Mouse (Mus musculus): ENCODE results near the gene Cend1. TPM values are rescaled to one million over a fixed set of nuclear protein-coding genes. Genes with fewer than 3 reads are reported as not detected.

Cend1 gene
- polyA plus RNA-seq (2015; fragmentation: Illumina TruSeq; extraction: RNeasy Lipid Tissue Mini Kit (QIAGEN cat#74804); ENCODE audit: insufficient read depth, low read depth, low replicate concordance) = 0.98 TPM

GRCm38 (mm10) chr7:141429310-141429709, at the start of gene Cend1:
Gene Cend1, minus strand, starts transcription at chr7:141429491.

GRCm38 (mm10) chr7:141475011-141475804, 45.9 kb upstream of the Cend1 start, which contains the start of the genes Polr2l and Tspan4:
Gene Polr2l, minus strand, starts transcription at chr7:141475132.
Gene Tspan4, plus strand, starts transcription at chr7:141475240.

GRCm38 (mm10) chr7:141467230-141468030, 38.1 kb upstream of the Cend1 start, which contains the start of gene Cd151:
Gene Cd151, plus strand, starts transcription at chr7:141467392.

GRCm38 (mm10) chr7:141460391-141461113, 31.3 kb upstream of the Cend1 start, which contains the start of gene Cracr2b:
Gene Cracr2b, plus strand, starts transcription at chr7:141461094.

GRCm38 (mm10) chr7:141454967-141455551, 25.8 kb upstream of the Cend1 start, which contains the start of gene Pnpla2:
Gene Pnpla2, plus strand, starts transcription at chr7:141455198.

GRCm38 (mm10) chr7:141447110-141447991, 18.1 kb upstream of the Cend1 start, which contains the start of gene Rplp2:
Gene Rplp2, plus strand, starts transcription at chr7:141447370.

GRCm38 (mm10) chr7:141443828-141444237, 14.5 kb upstream of the Cend1 start, which contains the start of gene Pidd1:
Gene Pidd1, minus strand, starts transcription at chr7:141444025.

GRCm38 (mm10) chr7:141437178-141438120, 8.2 kb upstream of the Cend1 start, which contains the start of gene Slc25a22:
Gene Slc25a22, minus strand, starts transcription at chr7:141437892.

GRCm38 (mm10) chr7:141413809-141414584, 15.3 kb downstream of the Cend1 start, which contains the start of gene Gatd1:
Gene Gatd1, minus strand, starts transcription at chr7:141414136.

GRCm38 (mm10) chr7:141391625-141392551, 37.4 kb downstream of the Cend1 start, which contains the start of gene Taldo1:
Gene Taldo1, plus strand, starts transcription at chr7:141392199.

Other genes with a start within 250 kb of the Cend1 start
- 22.7 TPM for gene Hras, start 235.5 kb downstream of the Cend1 start, polyA plus RNA-seq (2015; fragmentation: Illumina TruSeq; extraction: RNeasy Lipid Tissue Mini Kit (QIAGEN cat#74804); ENCODE audit: insufficient read depth, low read depth, low replicate concordance)
- gene Lrrc56, start 235.3 kb downstream of the Cend1 start, polyA plus RNA-seq (2015; fragmentation: Illumina TruSeq; extraction: RNeasy Lipid Tissue Mini Kit (QIAGEN cat#74804); ENCODE audit: insufficient read depth, low read depth, low replicate concordance) = 1.4 TPM
- 5.9 TPM for gene Lmntd2, start 215.4 kb downstream of the Cend1 start, polyA plus RNA-seq (2015; fragmentation: Illumina TruSeq; extraction: RNeasy Lipid Tissue Mini Kit (QIAGEN cat#74804); ENCODE audit: insufficient read depth, low read depth, low replicate concordance)
- gene Rassf7, start 213.6 kb downstream of the Cend1 start, polyA plus RNA-seq (2015; fragmentation: Illumina TruSeq; extraction: RNeasy Lipid Tissue Mini Kit (QIAGEN cat#74804); ENCODE audit: insufficient read depth, low read depth, low replicate concordance) = 12.7 TPM
- 31.0 TPM for gene Phrf1, start 200.7 kb downstream of the Cend1 start, polyA plus RNA-seq (2015; fragmentation: Illumina TruSeq; extraction: RNeasy Lipid Tissue Mini Kit (QIAGEN cat#74804); ENCODE audit: insufficient read depth, low read depth, low replicate concordance)
- 8.0 TPM for gene Irf7, start 163.0 kb downstream of the Cend1 start, polyA plus RNA-seq (2015; fragmentation: Illumina TruSeq; extraction: RNeasy Lipid Tissue Mini Kit (QIAGEN cat#74804); ENCODE audit: insufficient read depth, low read depth, low replicate concordance)
- not detected for gene Cdhr5, start 152.7 kb downstream of the Cend1 start, polyA plus RNA-seq (2015; fragmentation: Illumina TruSeq; extraction: RNeasy Lipid Tissue Mini Kit (QIAGEN cat#74804); ENCODE audit: insufficient read depth, low read depth, low replicate concordance)
- not detected for gene Sct, start 150.4 kb downstream of the Cend1 start, polyA plus RNA-seq (2015; fragmentation: Illumina TruSeq; extraction: RNeasy Lipid Tissue Mini Kit (QIAGEN cat#74804); ENCODE audit: insufficient read depth, low read depth, low replicate concordance)
- gene Drd4, start 137.5 kb downstream of the Cend1 start, polyA plus RNA-seq (2015; fragmentation: Illumina TruSeq; extraction: RNeasy Lipid Tissue Mini Kit (QIAGEN cat#74804); ENCODE audit: insufficient read depth, low read depth, low replicate concordance) = not detected
- gene Deaf1, start 101.8 kb downstream of the Cend1 start, polyA plus RNA-seq (2015; fragmentation: Illumina TruSeq; extraction: RNeasy Lipid Tissue Mini Kit (QIAGEN cat#74804); ENCODE audit: insufficient read depth, low read depth, low replicate concordance) = 23.3 TPM
- gene Tmem80, start 101.8 kb downstream of the Cend1 start, polyA plus RNA-seq (2015; fragmentation: Illumina TruSeq; extraction: RNeasy Lipid Tissue Mini Kit (QIAGEN cat#74804); ENCODE audit: insufficient read depth, low read depth, low replicate concordance) = 11.4 TPM
- gene Eps8l2, start 90.6 kb downstream of the Cend1 start, polyA plus RNA-seq (2015; fragmentation: Illumina TruSeq; extraction: RNeasy Lipid Tissue Mini Kit (QIAGEN cat#74804); ENCODE audit: insufficient read depth, low read depth, low replicate concordance) = 35.8 TPM
- 61.6 TPM for gene Taldo1, start 37.3 kb downstream of the Cend1 start, polyA plus RNA-seq (2015; fragmentation: Illumina TruSeq; extraction: RNeasy Lipid Tissue Mini Kit (QIAGEN cat#74804); ENCODE audit: insufficient read depth, low read depth, low replicate concordance)
- gene Gatd1, start 15.4 kb downstream of the Cend1 start, polyA plus RNA-seq (2015; fragmentation: Illumina TruSeq; extraction: RNeasy Lipid Tissue Mini Kit (QIAGEN cat#74804); ENCODE audit: insufficient read depth, low read depth, low replicate concordance) = 17.6 TPM
- gene Slc25a22, start 8.4 kb upstream of the Cend1 start, polyA plus RNA-seq (2015; fragmentation: Illumina TruSeq; extraction: RNeasy Lipid Tissue Mini Kit (QIAGEN cat#74804); ENCODE audit: insufficient read depth, low read depth, low replicate concordance) = 14.0 TPM
- gene Pidd1, start 14.5 kb upstream of the Cend1 start, polyA plus RNA-seq (2015; fragmentation: Illumina TruSeq; extraction: RNeasy Lipid Tissue Mini Kit (QIAGEN cat#74804); ENCODE audit: insufficient read depth, low read depth, low replicate concordance) = 0.30 TPM
- 634 TPM for gene Rplp2, start 17.9 kb upstream of the Cend1 start, polyA plus RNA-seq (2015; fragmentation: Illumina TruSeq; extraction: RNeasy Lipid Tissue Mini Kit (QIAGEN cat#74804); ENCODE audit: insufficient read depth, low read depth, low replicate concordance)
- gene Pnpla2, start 25.7 kb upstream of the Cend1 start, polyA plus RNA-seq (2015; fragmentation: Illumina TruSeq; extraction: RNeasy Lipid Tissue Mini Kit (QIAGEN cat#74804); ENCODE audit: insufficient read depth, low read depth, low replicate concordance) = 21.8 TPM
- 31.6 TPM for gene Cracr2b, start 31.6 kb upstream of the Cend1 start, polyA plus RNA-seq (2015; fragmentation: Illumina TruSeq; extraction: RNeasy Lipid Tissue Mini Kit (QIAGEN cat#74804); ENCODE audit: insufficient read depth, low read depth, low replicate concordance)
- gene Cd151, start 37.9 kb upstream of the Cend1 start, polyA plus RNA-seq (2015; fragmentation: Illumina TruSeq; extraction: RNeasy Lipid Tissue Mini Kit (QIAGEN cat#74804); ENCODE audit: insufficient read depth, low read depth, low replicate concordance) = 50.4 TPM
- gene Polr2l, start 45.6 kb upstream of the Cend1 start, polyA plus RNA-seq (2015; fragmentation: Illumina TruSeq; extraction: RNeasy Lipid Tissue Mini Kit (QIAGEN cat#74804); ENCODE audit: insufficient read depth, low read depth, low replicate concordance) = 16.0 TPM
- gene Tspan4, start 45.7 kb upstream of the Cend1 start, polyA plus RNA-seq (2015; fragmentation: Illumina TruSeq; extraction: RNeasy Lipid Tissue Mini Kit (QIAGEN cat#74804); ENCODE audit: insufficient read depth, low read depth, low replicate concordance) = 14.3 TPM
- 7.9 TPM for gene Chid1, start 110.4 kb upstream of the Cend1 start, polyA plus RNA-seq (2015; fragmentation: Illumina TruSeq; extraction: RNeasy Lipid Tissue Mini Kit (QIAGEN cat#74804); ENCODE audit: insufficient read depth, low read depth, low replicate concordance)
- gene Ap2a2, start 132.7 kb upstream of the Cend1 start, polyA plus RNA-seq (2015; fragmentation: Illumina TruSeq; extraction: RNeasy Lipid Tissue Mini Kit (QIAGEN cat#74804); ENCODE audit: insufficient read depth, low read depth, low replicate concordance) = 11.3 TPM
- not detected for gene Muc6, start 225.8 kb upstream of the Cend1 start, polyA plus RNA-seq (2015; fragmentation: Illumina TruSeq; extraction: RNeasy Lipid Tissue Mini Kit (QIAGEN cat#74804); ENCODE audit: insufficient read depth, low read depth, low replicate concordance)